Mouse (Mus musculus) left cerebral cortex, postnatal 36 days (tissue): ENCODE measurements at regions not wholly inside any gene's neighbourhood (a gene's known extent, or its start where the extent isn't known, plus 50 kb on each side); places are given as distances from the start of the nearest gene placed in this dataset.

ENCODE experiments used
- DNase-seq, 2 experiments: peaks; one replicate each; pipeline ENCODE4 v3.0.0; 2021 to 2022; ENCODE audit warnings: low spot score in 2 of 2, mixed read lengths in 1 of 2
- intact Hi-C: fragments of 180-260 bp; cut with DNase I; formaldehyde crosslinking; loops from one replicate; pipeline ENCODE4 v1.15.1; 2025

DNA sequence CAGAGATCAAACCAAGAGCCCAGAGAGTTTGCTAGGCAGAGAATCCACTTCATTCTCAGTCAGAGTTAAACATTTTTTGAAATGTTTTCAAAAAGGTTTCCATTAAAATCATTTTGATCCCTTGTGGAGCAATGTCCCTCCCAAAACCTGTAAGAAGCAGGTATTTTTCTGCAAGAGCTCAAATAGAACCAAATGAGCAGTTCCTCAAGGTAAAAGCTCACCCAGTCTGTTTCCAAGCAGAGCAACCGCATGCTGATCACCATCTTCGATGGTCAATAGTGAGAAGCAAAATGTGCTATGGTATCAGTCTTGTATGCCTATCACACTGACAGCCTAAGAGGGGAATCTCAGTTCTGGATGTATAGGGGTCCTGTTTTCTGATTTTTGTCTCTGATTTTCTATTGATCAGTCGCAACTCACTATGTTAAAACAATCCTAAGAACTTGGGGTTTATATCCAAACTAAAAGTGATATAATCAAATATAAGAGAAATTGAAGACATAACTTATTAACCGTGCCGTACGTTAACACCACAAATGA is 432.3 kb upstream of the Ccnh start:
- DNase-seq, result no peak

DNA sequence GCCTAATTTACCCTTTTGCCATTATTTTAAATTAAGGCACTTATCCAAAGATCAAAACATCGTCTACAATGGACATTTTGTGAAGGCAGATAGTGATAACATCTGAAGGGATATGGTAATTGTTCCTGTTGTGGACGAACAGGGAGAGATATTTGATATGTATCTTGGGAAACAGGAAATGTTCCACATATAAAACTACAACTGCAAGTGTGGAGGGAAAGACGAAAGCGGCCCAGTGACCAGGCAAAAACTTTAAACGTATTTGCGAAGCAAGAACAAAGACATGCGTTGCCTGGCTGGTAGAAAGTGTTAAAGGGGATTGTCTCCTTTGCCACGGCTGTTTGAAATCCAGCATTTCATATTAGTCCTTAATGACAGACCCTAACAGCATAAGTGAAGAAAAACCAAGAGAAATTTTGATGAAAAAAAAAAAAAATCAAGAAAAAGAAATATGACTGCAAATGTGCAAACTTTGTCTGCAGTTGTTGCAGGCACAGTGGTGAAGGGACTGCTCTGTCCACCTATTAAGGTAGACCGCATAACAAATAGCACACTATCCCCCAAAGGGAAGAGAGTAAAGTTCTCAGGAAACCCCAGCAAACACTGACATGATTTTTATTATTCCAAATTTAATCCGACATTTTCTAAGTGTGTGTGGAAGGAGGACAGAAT is 431.2 kb upstream of the Ccnh start:
- peak; percentile 25 to 41 for DNase-seq
- intact Hi-C loops, result loop anchor here (2.0 to 5.0 kb wide), 5 partner anchors 146 to 1097 kb away; partner anchors contain the start of gene Tmem161b

More for the DNA sequence above, 432.3 kb upstream of the Ccnh start:
- intact Hi-C loops, result loop anchor here (2.0 to 5.0 kb wide), 3 partner anchors 145 to 1096 kb away; partner anchors contain the start of gene Tmem161b

DNA sequence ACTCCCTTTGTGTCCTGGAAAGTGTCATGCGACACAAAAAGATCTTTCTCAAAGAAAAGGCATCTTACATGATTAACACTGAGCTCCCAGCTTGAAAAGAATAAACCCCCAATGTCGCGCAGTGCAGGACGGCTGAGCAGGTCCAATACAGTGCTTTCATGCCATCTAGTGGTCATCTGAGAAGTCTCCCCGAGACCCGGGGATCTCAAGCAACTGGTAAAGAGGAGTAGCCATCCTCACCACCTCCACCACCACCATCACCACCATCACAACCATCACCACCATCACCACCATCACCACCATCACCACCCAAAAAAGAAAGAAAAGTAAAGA is 430.7 kb upstream of the Ccnh start:
- intact Hi-C loops, result loop anchor here (2.0 to 5.0 kb wide), 4 partner anchors 146 to 1038 kb away; partner anchors contain the start of gene Tmem161b
- peak; percentile 80 to 90 for DNase-seq

DNA sequence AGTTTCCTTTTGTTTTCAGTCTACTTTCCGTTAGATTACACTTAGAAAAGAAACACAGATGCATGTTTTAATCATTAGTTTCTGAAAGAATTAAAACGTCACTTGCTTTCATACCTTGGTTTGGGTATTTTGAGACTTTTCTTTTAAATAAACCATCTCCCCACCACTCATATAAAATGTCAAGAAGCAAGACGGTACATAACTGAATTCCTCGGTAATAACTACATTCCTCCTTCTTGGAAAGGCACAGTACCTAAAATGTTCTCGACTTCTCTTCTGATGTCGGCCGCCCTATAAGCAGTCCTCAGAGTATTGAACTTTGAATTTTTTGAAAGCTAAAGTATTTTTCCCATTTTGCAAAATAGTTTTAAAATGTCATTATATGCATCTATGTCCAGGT is 430.1 kb upstream of the Ccnh start:
- no peak for DNase-seq
- intact Hi-C loops, result loop anchor here (2.0 to 5.0 kb wide), 4 partner anchors 147 to 1038 kb away; partner anchors contain the start of gene Tmem161b

DNA sequence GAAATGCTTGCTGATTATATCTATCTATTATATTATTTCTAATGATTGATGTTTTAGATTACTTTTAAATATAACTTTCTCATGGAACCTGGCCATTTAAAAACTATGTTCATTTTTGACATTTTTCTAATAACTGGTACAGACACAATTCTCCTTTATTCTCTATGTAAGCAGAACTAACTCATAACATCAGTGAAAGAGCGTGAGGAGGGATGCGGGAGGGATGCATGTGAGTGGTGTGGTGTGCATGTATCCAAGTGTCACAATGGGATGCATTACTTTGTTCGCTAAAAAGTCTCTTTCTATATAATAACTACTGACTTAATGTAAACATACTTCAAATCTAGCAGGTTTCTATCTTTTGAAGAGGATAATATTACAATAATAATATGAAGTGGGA is 428.7 kb upstream of the Ccnh start:
- no peak for DNase-seq
- intact Hi-C loops, result loop anchor here (5.0 kb wide), 1 partner anchor 1233 kb away; no protein-coding TSS in a partner anchor

DNA sequence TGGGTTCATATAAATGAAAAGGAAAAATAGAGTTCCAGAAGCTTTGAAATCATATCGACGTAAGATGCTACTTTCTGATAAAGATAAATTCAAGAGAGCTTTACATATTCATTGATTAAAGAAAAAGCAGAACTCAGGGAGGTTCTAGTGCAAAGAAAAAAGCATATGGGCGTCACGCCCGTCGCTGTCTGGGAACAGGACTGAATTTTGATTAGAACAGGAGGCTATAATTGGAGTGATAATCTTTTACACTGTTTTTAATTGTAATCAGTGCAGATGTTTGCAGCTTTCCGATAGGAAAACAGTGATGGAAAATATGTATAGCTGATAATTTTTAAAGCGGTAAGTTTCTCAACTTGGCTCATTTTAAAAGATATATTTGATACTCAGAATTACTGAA is 428.2 kb upstream of the Ccnh start:
- peak in 1 of 2 experiments; percentile 42 for DNase-seq
- intact Hi-C loops, result loop anchor here (5.0 kb wide), 1 partner anchor 1234 kb away; no protein-coding TSS in a partner anchor

DNA sequence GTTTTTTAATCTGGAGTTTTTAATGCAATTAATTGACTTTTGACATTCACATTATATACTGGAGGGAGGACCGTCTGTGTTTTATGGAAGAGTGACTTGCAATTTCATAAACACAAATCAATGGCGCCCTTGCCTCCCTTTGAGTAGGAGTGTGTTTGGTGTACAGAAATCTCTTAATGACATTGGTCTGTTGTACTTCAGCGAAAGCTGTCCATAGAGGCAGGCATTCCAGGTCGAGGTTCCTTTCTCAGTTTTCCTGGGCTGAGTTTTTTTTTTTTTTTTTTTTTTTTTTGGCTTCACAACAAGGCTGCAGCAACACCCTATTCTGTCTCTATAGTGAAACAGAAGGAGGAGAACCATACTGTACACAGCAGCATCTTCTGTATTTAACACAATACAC is 427.4 kb upstream of the Ccnh start:
- DNase-seq, result no peak
- intact Hi-C loops, result loop anchor here (1.0 to 5.0 kb wide), 2 partner anchors 402 to 1235 kb away; no protein-coding TSS in a partner anchor

DNA sequence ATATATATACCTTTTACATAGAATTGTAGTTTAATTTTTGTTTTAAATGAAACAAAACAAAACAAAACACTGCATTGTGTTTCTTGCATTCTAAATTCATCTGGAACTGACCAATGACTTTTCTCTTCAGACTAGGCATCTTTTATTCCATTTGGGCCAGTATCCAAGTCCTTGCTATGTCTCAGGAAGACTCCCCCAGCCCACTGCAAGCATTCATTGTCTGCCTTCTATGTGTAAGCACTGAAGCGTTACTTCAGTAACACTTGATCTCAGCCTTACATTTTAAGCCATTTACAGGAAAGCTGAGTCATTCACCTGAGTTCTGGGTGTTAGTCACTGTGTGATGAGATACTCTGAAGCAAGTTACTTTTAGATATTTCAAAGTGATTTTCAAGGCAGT is 425.3 kb upstream of the Ccnh start:
- intact Hi-C loops, result loop anchor here (5.0 kb wide), 1 partner anchor 1237 kb away; no protein-coding TSS in a partner anchor
- no peak for DNase-seq

DNA sequence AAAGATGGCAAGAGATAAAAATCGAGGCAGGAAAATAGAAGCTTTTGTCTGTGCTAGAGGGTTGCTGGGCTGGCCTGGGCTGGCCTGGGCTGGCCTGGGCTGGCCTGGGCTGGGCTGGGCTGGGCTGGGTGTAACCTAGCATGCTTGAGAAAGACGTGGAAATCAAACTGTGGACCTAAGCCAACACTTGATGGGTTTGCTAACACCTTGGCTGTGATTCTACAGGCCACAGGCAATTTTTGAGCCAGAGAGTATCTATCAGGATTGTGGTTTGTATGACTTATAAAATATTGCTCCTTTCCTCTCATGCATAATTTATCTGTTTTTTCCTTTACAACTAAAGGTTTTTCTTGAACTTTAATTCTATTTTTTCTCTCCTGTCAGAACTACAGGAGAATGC is 417.3 kb upstream of the Ccnh start:
- no peak for DNase-seq
- intact Hi-C loops, result no loop called here

DNA sequence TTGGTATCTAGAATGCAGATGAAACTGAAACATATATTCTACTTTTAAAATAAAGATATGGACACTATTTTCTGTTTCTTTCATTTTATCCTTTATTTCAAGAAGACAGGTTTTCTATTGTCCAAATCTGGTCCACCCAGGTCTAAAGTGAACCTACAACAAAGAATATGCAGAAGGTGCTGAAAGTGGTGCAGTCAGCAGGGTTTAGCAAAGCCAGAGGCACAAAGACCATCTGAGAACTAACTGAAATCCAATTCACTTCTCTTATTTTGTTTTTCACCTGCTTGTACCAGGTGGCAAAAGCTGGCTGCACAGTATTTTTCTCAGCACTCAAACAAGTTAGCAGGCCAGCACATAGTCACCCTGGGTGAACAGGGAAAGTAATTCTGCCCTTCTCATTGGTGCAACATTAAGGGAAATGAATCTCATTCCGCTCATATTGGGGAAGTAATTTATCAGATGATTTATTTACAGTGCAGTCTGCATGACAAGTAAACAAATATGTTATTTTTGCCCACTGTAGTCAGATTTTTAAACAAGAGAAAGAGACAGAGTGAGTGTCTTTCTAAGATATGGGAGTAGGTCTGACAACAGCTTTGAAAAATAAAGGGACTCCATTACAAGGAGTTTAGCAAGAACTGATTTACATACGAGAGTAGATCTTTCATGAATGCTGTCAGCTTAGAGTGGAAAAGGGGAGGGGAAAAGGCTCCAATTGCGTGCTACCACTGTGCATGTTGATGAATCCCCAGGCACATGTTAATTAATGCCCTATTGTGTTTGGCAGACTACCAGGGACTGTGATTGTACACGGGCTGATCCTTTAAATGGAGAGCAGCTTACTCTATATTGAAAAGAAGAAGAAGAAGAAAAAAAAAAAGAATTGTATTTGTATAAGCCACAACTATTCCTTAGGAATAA is 405.9 kb upstream of the Ccnh start:
- no peak for DNase-seq
- intact Hi-C loops, result loop anchor here (5.0 kb wide), 1 partner anchor 384 kb away; no protein-coding TSS in a partner anchor

DNA sequence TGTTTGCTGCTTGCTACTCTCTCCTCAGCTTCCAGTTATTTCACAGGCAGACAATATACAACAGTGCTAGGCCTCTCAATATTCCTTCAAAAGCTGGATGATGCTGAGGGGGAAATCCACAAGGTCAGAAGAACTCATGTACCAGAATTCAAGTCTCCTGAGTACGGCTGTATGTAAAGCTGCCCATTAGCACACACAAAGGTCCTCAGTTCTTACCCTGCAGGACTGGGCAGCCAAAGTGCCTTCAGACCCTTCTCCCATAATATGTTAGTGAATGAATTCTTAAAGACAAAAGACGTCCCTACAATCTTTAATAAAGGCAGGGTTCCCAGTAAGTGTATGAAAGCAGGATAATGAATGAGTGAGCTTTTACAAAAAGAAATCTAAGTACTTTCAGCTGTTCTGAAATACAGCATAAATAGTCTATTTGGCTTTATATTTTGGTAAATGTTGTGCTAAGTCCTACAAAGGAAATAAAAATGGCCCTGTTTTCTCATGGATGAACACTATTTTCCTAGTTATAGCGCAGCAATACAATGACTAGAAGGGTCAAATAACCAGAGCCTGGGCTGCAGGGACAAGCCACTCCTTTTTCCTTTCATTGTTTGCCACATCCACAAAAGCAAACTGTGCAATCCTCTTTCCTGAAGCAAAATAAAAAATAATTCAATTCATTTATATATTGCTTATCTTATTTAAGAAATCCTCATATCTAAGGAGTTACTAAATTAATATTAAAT is 384.8 kb upstream of the Ccnh start:
- DNase-seq, result no peak
- intact Hi-C loops, result no loop called here

DNA sequence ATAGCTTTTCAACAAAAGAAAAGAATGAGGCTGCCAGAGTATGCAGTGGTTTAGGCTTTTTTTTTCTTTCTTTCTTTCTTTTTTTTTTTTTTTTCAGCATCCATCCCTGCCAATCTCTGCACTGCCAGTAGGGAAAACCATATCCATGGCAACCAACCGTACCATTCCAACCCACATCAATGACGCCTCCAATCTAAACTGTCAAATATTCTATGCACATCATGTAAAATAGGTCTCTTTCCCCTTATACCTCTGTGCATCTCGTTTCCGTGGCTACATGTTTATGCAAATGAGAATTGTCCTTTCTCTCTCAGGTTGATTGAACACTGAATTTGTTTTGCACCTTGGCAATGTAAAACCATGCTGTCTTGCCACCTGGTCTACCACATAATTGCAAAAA is 384.0 kb upstream of the Ccnh start:
- DNase-seq, result no peak
- intact Hi-C loops, result no loop called here

DNA sequence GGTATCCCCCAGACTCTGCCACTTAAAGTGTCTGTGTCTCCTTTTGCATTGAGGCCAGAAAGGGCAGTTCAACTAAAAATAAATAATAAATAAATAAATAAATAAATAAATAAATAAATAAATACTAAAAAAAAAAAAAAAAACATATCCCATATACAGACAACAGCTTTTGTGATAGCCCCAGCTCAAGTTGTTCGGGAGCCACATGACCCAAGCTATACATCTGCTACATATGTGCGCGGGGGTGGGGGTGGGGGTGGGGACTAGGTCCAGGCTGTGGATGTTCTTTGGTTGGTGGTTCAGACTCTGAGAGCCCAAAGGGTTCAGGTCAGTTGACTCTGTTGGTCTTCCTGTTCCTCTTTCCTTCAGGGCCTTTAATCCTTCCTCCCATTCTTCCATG is 379.6 kb upstream of the Ccnh start:
- DNase-seq, result no peak
- intact Hi-C loops, result no loop called here
